Mouse (Mus musculus) ES-E14 (cell line): ENCODE measurements around the gene Arsa. TPM values are rescaled to one million over a fixed set of nuclear protein-coding genes. Genes with fewer than 3 reads are reported as not detected.

Source experiments
- DNase-seq: peaks from one replicate; pipeline ENCODE4 v3.0.0-alpha.2; 2013; ENCODE audit warnings: low read depth, low spot score
- H3K27ac ChIP-seq: 2 replicates; pipeline ENCODE4 v1.5.1; 2012; ENCODE audit warnings: low read depth, mild to moderate bottlenecking, low read length, moderate library complexity, mixed read lengths; ENCODE audit not compliant: poor library complexity, insufficient read depth, severe bottlenecking
- H3K36me3 ChIP-seq: 2 replicates; pipeline ENCODE4 v1.6.1; 2012; ENCODE audit warnings: mild to moderate bottlenecking, low read length, moderate library complexity, mixed read lengths; ENCODE audit not compliant: control insufficient read depth, poor library complexity, insufficient read depth, severe bottlenecking
- H3K4me1 ChIP-seq, 2 experiments: fragments of 150-350 bp in 1 of 2; sonication (generic) in 1 of 2; 2 replicates each; pipeline ENCODE4 v1.6.1; 2012; ENCODE audit warnings: low read length in 2 of 2, mild to moderate bottlenecking in 1 of 2, mixed read lengths in 1 of 2; ENCODE audit not compliant: control insufficient read depth in 2 of 2, insufficient read depth in 2 of 2, poor library complexity in 1 of 2
- H3K4me3 ChIP-seq, 2 experiments: fragments of 150-350 bp in 1 of 2; sonication (generic) in 1 of 2; 2 replicates each; pipeline ENCODE4 v1.5.1; 2012; ENCODE audit warnings: low read length in 2 of 2, low read depth in 1 of 2, mild to moderate bottlenecking in 1 of 2, mixed read lengths in 1 of 2; ENCODE audit not compliant: insufficient read depth in 1 of 2, poor library complexity in 1 of 2, severe bottlenecking in 1 of 2
- H3K9ac ChIP-seq: 2 replicates; pipeline ENCODE4 v1.6.1; 2012; ENCODE audit warnings: low read depth, mild to moderate bottlenecking, low read length, mixed read lengths; ENCODE audit not compliant: poor library complexity, insufficient read depth, severe bottlenecking
- H3K9me3 ChIP-seq: fragments of 150-350 bp; sonication (generic); 2 replicates; pipeline ENCODE4 v1.6.1; 2012; ENCODE audit warnings: low read depth, mild to moderate bottlenecking, low read length; ENCODE audit not compliant: control insufficient read depth, insufficient read depth
- CHD2 ChIP-seq: IDR thresholded peaks from 2 replicates; pipeline ENCODE4 v1.6.1; 2014; ENCODE audit warnings: mild to moderate bottlenecking, low read depth, low read length, inconsistent platforms
- HCFC1 ChIP-seq: IDR thresholded peaks from 2 replicates; pipeline ENCODE4 v1.6.1; 2012; ENCODE audit warnings: low read length, inconsistent platforms, borderline replicate concordance; ENCODE audit not compliant: insufficient read depth
- MAFK ChIP-seq: IDR thresholded peaks from 2 replicates; pipeline ENCODE4 v1.6.1; 2014; ENCODE audit warnings: mild to moderate bottlenecking, low read depth, low read length, inconsistent platforms; ENCODE audit not compliant: insufficient read depth
- ZC3H11A ChIP-seq: IDR thresholded peaks from 2 replicates; pipeline ENCODE4 v1.6.1; 2012; ENCODE audit warnings: low read depth, mild to moderate bottlenecking, inconsistent platforms, low read length, borderline replicate concordance
- ZNF384 ChIP-seq: IDR thresholded peaks from 2 replicates; pipeline ENCODE4 v1.6.1; 2012; ENCODE audit warnings: low read depth, low read length, inconsistent platforms
- in situ Hi-C, 2 experiments: fragments of 600-800 bp; cut with MboI; formaldehyde crosslinking; loops; one replicate each; pipeline ENCODE4 v1.15.1; 2025; ENCODE audit warnings: low sequenced_read_pairs in 2 of 2, inconsistent platforms in 1 of 2; ENCODE audit not compliant: unreplicated experiment in 2 of 2
- total RNA-seq: library from RNA; depleted of rRNA; stranded (reverse); fragments of 300-350 nt; gene quantifications from 2 replicates; pipeline ENCODE4 v1.2.3, GENCODE M21; 2012

The Arsa gene
- total RNA-seq, 1 experiment: 11.7 TPM

- H3K27ac ChIP-seq: no peak overlapping the region
- no peak for DNase-seq
- no peak overlapping the region for H3K4me3 ChIP-seq
- no peak overlapping the region for H3K9ac ChIP-seq
- peak; percentile 82; the same call in 1 of the 2 replicates for TF ChIP-seq ZNF384
- TF ChIP-seq MAFK: no peak
- no peak for TF ChIP-seq CHD2
- TF ChIP-seq HCFC1: no peak
- no peak for TF ChIP-seq ZC3H11A
- H3K36me3 ChIP-seq: no peaks in the 10 kb centered on the region
- peaks cover 6 to 9% of the 10 kb centered on the region in 2 experiments; a peak in 2 of 4 replicates for H3K4me1 ChIP-seq
- in situ Hi-C loops: no loop called here
- no peaks in the 10 kb centered on the region for H3K9me3 ChIP-seq
These were observed 12.2 kb downstream of the Arsa start for GRCm38 (mm10) chr15:89465052-89465451.

DNA sequence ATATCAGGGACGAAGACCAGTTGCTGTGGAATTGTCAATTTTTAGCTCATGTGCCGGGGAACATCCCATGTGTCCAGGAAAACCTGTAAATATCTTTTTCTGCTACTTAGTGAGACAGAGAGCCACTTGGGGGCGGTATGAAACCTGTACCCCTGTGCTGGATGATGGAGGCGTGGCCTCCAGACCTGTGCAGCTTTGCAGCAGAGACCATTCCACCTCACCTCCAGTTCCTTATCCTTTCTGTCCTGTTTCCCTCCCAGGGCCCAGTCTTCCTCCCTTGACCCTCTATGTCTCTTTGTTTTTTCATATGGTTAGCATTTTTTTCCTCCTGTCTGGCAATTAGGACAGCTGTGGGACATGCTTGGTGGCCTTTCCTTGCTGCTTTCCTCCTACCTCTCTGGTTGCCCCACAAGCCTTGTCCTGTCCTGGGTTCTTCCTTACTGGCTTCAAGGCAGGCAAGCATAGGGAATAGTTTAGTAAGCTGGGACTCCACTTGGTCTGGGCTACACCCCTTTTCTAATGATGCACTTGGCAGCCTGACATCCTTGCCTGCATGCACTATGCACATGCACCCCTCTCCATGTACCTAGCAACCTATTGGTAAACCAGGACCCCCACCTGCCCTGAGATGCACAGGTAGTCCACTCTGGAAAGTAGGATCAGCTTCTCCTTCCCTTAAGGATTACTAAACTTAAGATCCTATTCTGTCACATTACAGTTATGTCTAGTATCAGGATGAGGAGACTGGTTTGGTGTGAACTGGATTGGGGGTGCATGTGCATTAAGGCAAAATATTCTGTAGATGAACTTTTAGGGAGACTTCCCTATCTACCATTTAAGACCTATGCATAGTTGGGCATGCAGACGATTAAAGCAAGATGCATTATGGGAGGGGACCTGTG, 13.6 kb downstream of the Arsa start:
- Histone ChIP-seq H3K36me3 (peaks cover 6% of the 10 kb centered on the region; the same call in 1 of the 2 replicates), H3K9ac (no peak overlapping the region), H3K4me1 (peaks cover 2 to 9% of the 10 kb centered on the region in 2 experiments; a peak in 2 of 4 replicates), H3K27ac (no peak overlapping the region), H3K9me3 (no peaks in the 10 kb centered on the region), H3K4me3 (no peak overlapping the region)
- TF ChIP-seq ZNF384: no peak
- in situ Hi-C loops: no loop called here
- DNase-seq: no peak

DNA sequence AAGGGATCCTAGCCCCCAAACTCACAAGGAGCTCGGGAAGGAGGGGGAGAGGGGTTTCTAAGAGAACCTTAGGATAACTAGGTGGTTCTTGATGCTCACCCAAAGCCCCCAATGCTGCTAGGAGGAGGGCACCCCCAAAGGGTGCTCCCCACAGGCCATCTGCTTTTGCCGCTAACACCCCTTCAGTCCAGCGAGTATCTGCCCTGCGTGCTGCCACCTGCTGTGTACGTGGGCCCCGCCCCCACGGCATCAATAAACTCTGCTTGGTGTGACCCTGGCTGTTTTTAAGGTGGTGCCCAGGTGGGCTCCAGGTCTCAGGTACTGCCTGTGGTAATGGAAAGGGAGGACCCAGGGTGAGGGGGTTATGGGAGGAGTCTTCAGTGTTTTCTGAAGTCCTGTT, 15.0 kb downstream of the Arsa start:
- Histone ChIP-seq H3K4me3 (no peak overlapping the region), H3K27ac (no peak overlapping the region), H3K9ac (no peak overlapping the region), H3K36me3 (peaks cover 6% of the 10 kb centered on the region; the same call in 1 of the 2 replicates), H3K9me3 (no peaks in the 10 kb centered on the region), H3K4me1 (peaks cover 0 to 14% of the 10 kb centered on the region in 2 experiments; a peak in 1 of 4 replicates)
- in situ Hi-C loops: no loop called here
- TF ChIP-seq MAFK (no peak), ZC3H11A (no peak), ZNF384 (no peak), HCFC1 (no peak), CHD2 (no peak)
- DNase-seq: no peak

GRCm38 (mm10) chr15:89461321-89461720, 15.9 kb downstream of the Arsa start:
- Histone ChIP-seq H3K36me3 (peaks cover 6% of the 10 kb centered on the region; the same call in 1 of the 2 replicates), H3K9me3 (no peaks in the 10 kb centered on the region), H3K9ac (no peak overlapping the region), H3K4me1 (peaks cover 0 to 16% of the 10 kb centered on the region in 2 experiments; a peak in 1 of 4 replicates), H3K27ac (no peak overlapping the region), H3K4me3 (no peak overlapping the region)
- no peak for TF ChIP-seq ZNF384
- no peak for TF ChIP-seq HCFC1
- no peak for TF ChIP-seq MAFK
- TF ChIP-seq ZC3H11A: no peak
- TF ChIP-seq CHD2: no peak
- no peak for DNase-seq
- in situ Hi-C loops: no loop called here
